Mouse (Mus musculus) mouse trophoblast stem cell (cell line): ENCODE results near the gene Cmklr1.

ENCODE experiments used
- in situ Hi-C, 2 experiments: fragments of 300-500 bp; cut with MseI, MboI; formaldehyde crosslinking; loops; 2 replicates in 1 of 2; 3 replicates in 1 of 2; pipeline ENCODE4 v1.15.1; 2025

The Cmklr1 gene

GRCm38 (mm10) chr5:113650035-113650865, at the start of gene Cmklr1:
Gene Cmklr1, minus strand, starts transcription at chr5:113650426.
- in situ Hi-C loops = no loop called here

GRCm38 (mm10) chr5:113694415-113694814, 44.2 kb upstream of the Cmklr1 start:
- in situ Hi-C loops = no loop called here

GRCm38 (mm10) chr5:113694000-113694399, 43.8 kb upstream of the Cmklr1 start:
- in situ Hi-C loops = no loop called here

DNA sequence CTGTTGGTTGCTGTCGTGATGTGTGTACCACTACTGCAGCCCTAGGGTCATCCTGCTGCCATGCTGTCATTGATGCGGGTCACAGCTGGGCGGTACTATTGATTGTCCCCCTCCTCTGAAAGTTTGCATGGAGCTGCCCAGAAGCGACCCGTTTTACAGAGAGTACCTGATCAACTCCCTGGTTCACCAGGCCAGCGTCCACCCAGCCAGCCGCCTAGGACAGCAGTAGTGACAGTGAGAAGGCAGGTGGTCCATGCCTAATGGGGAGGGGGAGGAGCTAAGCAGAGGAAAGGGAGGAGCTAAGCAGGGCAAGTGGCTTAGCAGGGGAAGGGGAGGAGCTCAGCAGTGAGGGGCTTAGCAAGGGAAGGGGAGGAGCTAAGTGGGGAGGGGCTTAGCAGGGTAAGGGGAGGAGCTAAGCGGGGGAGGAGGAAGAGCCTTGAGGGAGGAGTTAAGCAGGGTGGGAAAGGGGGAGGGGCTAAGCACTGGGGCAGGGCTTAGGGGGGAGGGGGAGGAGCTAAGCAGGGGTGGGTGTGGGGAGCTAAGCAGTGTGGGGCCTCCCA, 43.0 kb upstream of the Cmklr1 start:
- in situ Hi-C loops = no loop called here

GRCm38 (mm10) chr5:113690866-113691265, 40.6 kb upstream of the Cmklr1 start:
- in situ Hi-C loops = no loop called here

GRCm38 (mm10) chr5:113690069-113690548, 39.9 kb upstream of the Cmklr1 start:
- in situ Hi-C loops = no loop called here

- in situ Hi-C loops = no loop called here
These were observed 37.3 kb upstream of the Cmklr1 start for GRCm38 (mm10) chr5:113687514-113687913.

- in situ Hi-C loops = no loop called here
These were observed 35.2 kb upstream of the Cmklr1 start for GRCm38 (mm10) chr5:113685471-113685870.

DNA sequence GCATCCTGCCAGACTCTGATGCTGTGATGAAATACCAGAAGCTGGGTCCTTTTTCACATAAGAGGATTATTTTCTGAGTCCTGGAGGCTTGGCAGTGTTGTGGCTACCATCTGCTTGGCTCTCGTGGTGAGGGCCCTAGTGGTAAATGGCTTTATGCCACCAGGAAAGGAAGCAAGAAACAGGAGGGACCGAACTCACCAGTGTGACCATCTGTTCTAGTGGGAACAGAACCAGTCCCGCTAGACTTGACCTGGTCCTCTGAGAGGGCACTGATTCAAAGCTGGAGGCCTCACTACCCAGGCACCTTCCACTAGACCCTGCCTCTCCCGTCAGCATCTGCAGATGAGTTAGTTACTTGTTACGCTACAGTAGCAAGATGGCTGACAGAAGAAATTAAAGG, 33.0 kb upstream of the Cmklr1 start:
- in situ Hi-C loops = no loop called here

- in situ Hi-C loops = no loop called here
These were observed 32.2 kb upstream of the Cmklr1 start for GRCm38 (mm10) chr5:113682472-113682871.

DNA sequence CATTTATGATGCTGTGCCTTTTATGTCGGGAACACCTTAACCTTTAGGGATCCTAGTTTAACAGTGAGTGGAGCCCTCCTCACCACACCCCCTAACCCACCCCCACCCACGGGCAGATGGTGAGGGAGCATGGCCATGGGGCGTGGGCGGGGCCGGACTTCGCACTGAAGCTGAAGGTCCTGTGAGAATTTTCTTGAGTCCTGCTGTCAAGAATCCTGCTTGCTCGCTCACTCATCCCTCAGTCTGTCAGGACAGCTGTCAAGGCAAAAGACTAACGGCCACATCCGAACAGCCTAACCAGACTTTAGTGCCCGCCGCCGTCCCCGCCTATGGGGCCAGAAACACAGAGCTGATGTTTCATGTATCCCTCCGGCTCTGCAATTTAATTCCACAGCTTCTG, 31.0 kb upstream of the Cmklr1 start:
- in situ Hi-C loops = no loop called here

GRCm38 (mm10) chr5:113679509-113679908, 29.3 kb upstream of the Cmklr1 start:
- in situ Hi-C loops = no loop called here

GRCm38 (mm10) chr5:113678743-113679452, 28.7 kb upstream of the Cmklr1 start:
- in situ Hi-C loops = no loop called here

DNA sequence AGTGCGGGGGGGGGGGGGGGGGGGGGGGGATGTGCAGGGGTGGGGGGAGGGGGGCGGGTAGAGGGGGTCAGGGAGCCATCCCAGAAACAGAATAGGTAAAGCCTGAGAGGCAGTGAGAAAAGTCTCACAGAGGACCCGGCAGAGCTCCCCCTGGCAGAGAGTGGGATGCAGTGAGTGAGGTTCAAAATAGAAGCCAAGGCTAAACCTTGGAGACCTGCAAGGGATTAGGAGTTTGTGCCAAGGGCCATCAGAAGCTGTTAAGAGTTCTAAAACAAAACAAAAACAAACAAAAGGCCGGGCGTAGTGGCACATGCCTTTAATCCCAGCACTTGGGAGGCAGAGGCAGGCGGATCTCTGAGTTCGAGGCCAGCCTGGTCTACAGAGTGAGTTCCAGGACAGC, 27.3 kb upstream of the Cmklr1 start:
- in situ Hi-C loops = no loop called here

- in situ Hi-C loops = no loop called here
These were observed 24.6 kb upstream of the Cmklr1 start for GRCm38 (mm10) chr5:113674851-113675250.

GRCm38 (mm10) chr5:113672456-113672855, 22.2 kb upstream of the Cmklr1 start:
- in situ Hi-C loops = no loop called here

- in situ Hi-C loops = no loop called here
These were observed 20.4 kb upstream of the Cmklr1 start for GRCm38 (mm10) chr5:113670597-113670996.

DNA sequence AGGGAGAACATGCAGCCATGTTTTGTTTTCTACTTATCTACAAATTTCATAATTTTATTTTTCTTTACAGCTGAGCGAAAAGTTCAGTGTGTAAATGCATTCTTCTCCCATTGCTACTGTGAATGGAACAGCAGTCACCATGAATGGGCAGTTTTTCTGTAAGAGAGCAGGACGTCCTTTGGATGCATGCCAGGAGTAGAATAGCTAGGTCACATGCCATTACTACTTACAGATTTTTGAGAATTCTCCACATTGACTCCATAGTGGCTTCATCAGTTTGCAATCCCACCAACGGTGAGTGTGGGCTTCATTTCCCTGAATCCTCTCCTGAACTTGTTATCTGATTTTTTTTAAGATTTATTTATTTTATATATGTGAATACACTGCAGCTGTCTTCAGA, 19.9 kb upstream of the Cmklr1 start:
- in situ Hi-C loops = no loop called here

GRCm38 (mm10) chr5:113664629-113665195, 14.5 kb upstream of the Cmklr1 start:
- in situ Hi-C loops = no loop called here

DNA sequence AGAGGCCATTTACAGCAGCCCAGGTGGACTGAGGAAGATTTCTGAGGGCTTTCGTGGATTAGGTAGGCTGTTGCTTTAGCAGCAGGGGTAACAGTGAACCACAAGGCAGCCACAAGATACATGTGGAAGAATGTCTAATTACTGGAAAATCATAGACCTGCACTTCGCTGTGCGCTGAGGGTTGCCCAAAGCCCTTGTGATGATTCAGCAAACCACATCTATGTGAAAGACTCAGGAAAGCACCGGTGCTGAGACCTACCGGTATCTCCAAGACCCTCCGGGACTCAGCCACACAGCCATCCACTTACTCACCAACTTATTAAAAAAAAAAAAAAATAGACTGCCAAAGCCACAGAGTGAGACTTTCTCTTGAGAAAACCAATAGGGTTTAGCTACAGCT, 13.9 kb upstream of the Cmklr1 start:
- in situ Hi-C loops = no loop called here

GRCm38 (mm10) chr5:113660872-113661271, 10.6 kb upstream of the Cmklr1 start:
- in situ Hi-C loops = no loop called here

DNA sequence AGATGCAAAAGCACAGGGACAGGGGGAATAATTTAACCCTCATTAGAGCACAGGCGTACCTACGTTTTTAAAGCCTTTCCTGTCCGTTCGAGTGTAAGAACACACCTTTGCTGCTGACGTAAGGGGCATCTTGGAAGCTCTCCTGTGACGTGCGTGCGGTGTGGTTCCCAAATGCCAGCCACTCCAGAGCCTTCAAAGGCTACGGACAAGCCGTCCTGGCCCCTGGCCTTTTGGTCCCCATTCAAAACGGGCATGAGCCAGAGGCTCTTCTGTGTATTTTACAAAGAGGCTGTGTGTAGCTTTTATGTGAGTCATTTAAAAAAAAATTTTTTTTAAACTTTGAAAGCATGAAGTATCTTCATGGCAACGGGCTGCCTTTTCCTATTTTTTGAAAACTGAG, 4.6 kb upstream of the Cmklr1 start:
- in situ Hi-C loops = no loop called here
